Mouse (Mus musculus) limb, embryonic 14.5 days (tissue): ENCODE data around the gene Mars. TPM values are rescaled to one million over a fixed set of nuclear protein-coding genes. Genes with fewer than 3 reads are reported as not detected.

ENCODE experiments used
- ATAC-seq: fragments of 200-750 bp; cut with Nextera tagmentation; 2 replicates; pipeline ENCODE4 v1.8.0; 2017; ENCODE audit warnings: low read depth, moderate number of reproducible peaks, moderate TSS enrichment; ENCODE audit not compliant: low FRiP score
- DNase-seq: peaks from one replicate; pipeline ENCODE4 v3.0.0-alpha.2; 2015; ENCODE audit warnings: low spot score
- H3K27ac ChIP-seq: fragments of 300-500 bp; sonication (generic); replicated peaks from 2 replicates; pipeline ENCODE4 v1.5.1; 2014; ENCODE audit warnings: low read depth, mild to moderate bottlenecking, low read length, moderate library complexity, mixed read lengths
- H3K27me3 ChIP-seq: fragments of 300-500 bp; sonication (generic); 2 replicates; pipeline ENCODE4 v1.6.1; 2014; ENCODE audit warnings: low read length, mixed read lengths; ENCODE audit not compliant: control insufficient read depth, insufficient read depth
- H3K36me3 ChIP-seq: fragments of 300-500 bp; sonication (generic); 2 replicates; pipeline ENCODE4 v1.6.1; 2014; ENCODE audit warnings: mild to moderate bottlenecking, low read length, moderate library complexity, mixed read lengths; ENCODE audit not compliant: control insufficient read depth, insufficient read depth
- H3K4me1 ChIP-seq: fragments of 300-500 bp; sonication (generic); 2 replicates; pipeline ENCODE4 v1.6.1; 2014; ENCODE audit warnings: antibody characterized with exemption, low read length, mixed read lengths; ENCODE audit not compliant: control insufficient read depth, insufficient read depth
- H3K4me2 ChIP-seq: fragments of 300-500 bp; sonication (generic); replicated peaks from 2 replicates; pipeline ENCODE4 v1.6.1; 2014; ENCODE audit warnings: low read depth, mild to moderate bottlenecking, low read length, moderate library complexity; ENCODE audit not compliant: severe bottlenecking
- H3K4me3 ChIP-seq: fragments of 300-500 bp; sonication (generic); replicated peaks from 2 replicates; pipeline ENCODE4 v1.5.1; 2014; ENCODE audit warnings: low read length
- H3K9ac ChIP-seq: fragments of 300-500 bp; sonication (generic); 2 replicates; pipeline ENCODE4 v1.6.1; 2014; ENCODE audit warnings: mild to moderate bottlenecking, low read depth, low read length, moderate library complexity; ENCODE audit not compliant: severe bottlenecking
- H3K9me3 ChIP-seq: fragments of 300-500 bp; sonication (generic); 2 replicates; pipeline ENCODE4 v1.6.1; 2016; ENCODE audit warnings: low read length; ENCODE audit not compliant: control insufficient read depth
- POLR2A ChIP-seq: fragments of 200-500 bp; IDR thresholded peaks from 2 replicates; pipeline ENCODE4 v1.8.0; 2012; ENCODE audit warnings: inconsistent platforms, mild to moderate bottlenecking, moderate library complexity, borderline replicate concordance; ENCODE audit not compliant: insufficient read depth, insufficient read length; ENCODE audit errors: extremely low read depth
- WGBS: fragments of 180-500 bp; shearing (Covaris S2); extraction: QIAGEN DNeasy Blood & Tissue Kit; methylation state at CpG from one replicate; pipeline ENCODE4 v1.1.7; 2014; 5-methylcytosine and 5-hydroxymethylcytosine counted together
- polyA plus RNA-seq, 2 experiments: library from polyadenylated mRNA; depleted of rRNA in 1 of 2; stranded (reverse) in 1 of 2; unstranded in 1 of 2; fragments of >200 nt; fragmentation: Nextera tagmentation in 1 of 2; extraction: Ambion mirVana in 1 of 2; gene quantifications; 2 replicates each; pipeline versions ENCODE4 v1.2.1 to v1.2.3; 2012 to 2014

Mars gene
- polyA plus RNA-seq, 2 experiments: 79.8 to 114 TPM

DNA sequence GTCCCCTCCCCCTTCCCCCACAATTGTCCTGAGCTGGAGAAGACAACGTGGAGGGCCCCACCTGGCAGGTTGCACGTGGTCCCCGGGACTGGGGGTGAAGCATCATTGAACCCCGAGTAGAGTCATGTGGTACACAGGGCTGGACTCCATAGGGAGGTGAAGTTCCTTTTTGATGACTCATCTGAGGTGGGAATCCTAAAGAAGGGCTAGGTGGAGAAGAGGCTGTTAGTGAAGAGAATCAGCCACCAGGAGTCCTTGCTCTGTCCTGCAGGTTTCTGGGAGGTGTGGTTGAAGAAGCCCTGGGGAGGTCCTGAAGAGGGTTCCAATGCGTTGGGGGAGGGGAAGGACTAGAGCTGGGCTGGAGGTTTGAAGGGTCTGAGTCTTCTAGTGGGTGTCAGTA, 25.4 kb upstream of the Mars start:
- Histone ChIP-seq H3K27me3 (no peaks in the 10 kb centered on the region), H3K4me1 (no peaks in the 10 kb centered on the region), H3K27ac (no peak overlapping the region), H3K4me2 (no peak overlapping the region), H3K9me3 (no peaks in the 10 kb centered on the region), H3K36me3 (peaks cover 54% of the 10 kb centered on the region), H3K9ac (no peak overlapping the region), H3K4me3 (no peak overlapping the region)
- DNase-seq (no peak), ATAC-seq (no peak)
- no peak for TF ChIP-seq POLR2A
- 76% methylated on average over 5 of the region's 5 CpGs for whole genome bisulfite sequencing

DNA sequence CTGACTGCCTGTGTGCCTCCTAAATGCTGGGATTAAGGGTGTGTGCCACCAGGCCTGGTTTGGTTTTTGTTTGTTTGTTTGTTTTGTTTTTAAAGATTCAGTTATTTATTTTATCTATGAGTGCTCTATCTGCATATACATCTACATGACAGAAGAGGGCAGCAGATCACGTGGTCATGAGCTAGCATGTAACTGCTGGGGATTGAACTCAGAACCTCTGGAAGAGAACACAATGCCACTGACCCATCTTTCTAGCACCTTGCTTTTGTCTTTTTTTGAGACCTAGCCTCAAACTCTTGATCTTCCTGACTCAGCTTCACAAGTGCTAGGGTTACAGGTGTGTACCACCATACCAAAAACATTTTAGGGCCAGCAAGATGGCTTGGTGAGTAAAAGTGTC, 23.7 kb upstream of the Mars start:
- H3K4me3 ChIP-seq: no peak overlapping the region
- no peaks in the 10 kb centered on the region for H3K27me3 ChIP-seq
- H3K4me2 ChIP-seq: no peak overlapping the region
- WGBS: 83% methylated on average over 1 of the region's 1 CpGs
- no peak for TF ChIP-seq POLR2A
- no peak for DNase-seq
- no peaks in the 10 kb centered on the region for H3K9me3 ChIP-seq
- no peak overlapping the region for H3K9ac ChIP-seq
- H3K4me1 ChIP-seq: no peaks in the 10 kb centered on the region
- no peak overlapping the region for H3K27ac ChIP-seq
- peaks cover 69% of the 10 kb centered on the region for H3K36me3 ChIP-seq
- ATAC-seq: no peak

DNA sequence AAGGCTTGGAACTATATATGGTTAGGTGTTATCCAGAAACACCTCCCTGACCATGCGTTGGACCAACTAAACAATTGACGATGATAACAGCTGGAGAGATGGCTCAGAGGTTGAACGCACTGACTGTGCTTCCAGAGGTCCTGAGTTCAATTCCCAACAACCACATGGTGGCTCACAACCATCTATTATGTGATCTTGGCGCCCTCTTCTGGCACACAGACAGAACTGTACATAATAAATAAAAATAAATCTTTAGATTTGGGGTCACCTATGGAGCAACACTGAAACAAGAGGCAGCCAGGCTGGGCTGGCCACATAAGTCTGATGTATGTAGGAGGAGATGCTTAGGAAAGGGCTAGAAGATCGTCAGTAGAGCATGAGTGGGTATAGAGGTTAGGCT, 21.6 kb upstream of the Mars start:
- Histone ChIP-seq H3K9me3 (no peaks in the 10 kb centered on the region), H3K27ac (no peak overlapping the region), H3K4me3 (no peak overlapping the region), H3K9ac (no peak overlapping the region), H3K4me1 (no peaks in the 10 kb centered on the region), H3K27me3 (no peaks in the 10 kb centered on the region), H3K36me3 (peaks cover 77% of the 10 kb centered on the region), H3K4me2 (no peak overlapping the region)
- no peak for DNase-seq
- no peak for ATAC-seq
- no peak for TF ChIP-seq POLR2A
- WGBS: 71% methylated on average over 5 of the region's 5 CpGs

DNA sequence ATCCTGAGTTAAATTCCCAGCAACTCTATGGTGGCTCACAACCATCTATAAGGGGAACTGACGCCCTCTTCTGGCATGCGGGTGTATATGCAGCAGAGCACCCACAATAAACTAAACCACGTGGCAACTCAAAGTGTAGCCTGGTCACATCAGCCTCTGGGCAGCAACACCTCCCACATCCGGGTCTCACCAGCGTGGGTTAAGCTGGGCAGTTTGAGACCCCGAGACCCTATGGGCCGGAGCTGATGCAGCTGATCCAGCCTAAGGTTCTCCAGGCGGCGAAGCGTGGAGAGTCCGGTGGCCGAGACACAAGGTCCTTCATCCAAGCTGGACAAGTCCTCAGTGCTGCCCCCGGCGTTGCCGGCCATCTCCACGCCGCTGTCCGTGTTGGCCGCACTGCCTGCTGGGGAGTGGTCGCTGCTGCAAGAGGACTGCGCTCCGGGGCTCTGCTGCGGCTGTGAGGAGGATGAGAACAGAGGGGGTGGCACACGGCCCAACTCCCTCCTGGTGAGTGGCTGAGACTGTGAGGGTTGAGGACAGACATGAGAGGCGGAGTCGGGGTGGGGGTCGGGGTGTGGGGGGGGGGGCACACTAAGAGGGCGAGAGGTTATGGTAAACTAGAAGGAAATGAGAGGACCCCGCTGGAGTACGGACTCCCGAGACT, 20.8 kb upstream of the Mars start:
- peaks cover 71% of the 10 kb centered on the region for H3K36me3 ChIP-seq
- ATAC-seq (no peak), DNase-seq (no peak)
- no peak overlapping the region for H3K9ac ChIP-seq
- H3K4me1 ChIP-seq: no peaks in the 10 kb centered on the region
- no peak overlapping the region for H3K4me3 ChIP-seq
- TF ChIP-seq POLR2A: no peak
- H3K27me3 ChIP-seq: peaks cover 6% of the 10 kb centered on the region; the same call in 1 of the 2 replicates
- H3K9me3 ChIP-seq: no peaks in the 10 kb centered on the region
- 45% methylated on average over 31 of the region's 31 CpGs for WGBS
- no peak overlapping the region for H3K27ac ChIP-seq
- no peak overlapping the region; the same call in 1 of the 2 replicates for H3K4me2 ChIP-seq

DNA sequence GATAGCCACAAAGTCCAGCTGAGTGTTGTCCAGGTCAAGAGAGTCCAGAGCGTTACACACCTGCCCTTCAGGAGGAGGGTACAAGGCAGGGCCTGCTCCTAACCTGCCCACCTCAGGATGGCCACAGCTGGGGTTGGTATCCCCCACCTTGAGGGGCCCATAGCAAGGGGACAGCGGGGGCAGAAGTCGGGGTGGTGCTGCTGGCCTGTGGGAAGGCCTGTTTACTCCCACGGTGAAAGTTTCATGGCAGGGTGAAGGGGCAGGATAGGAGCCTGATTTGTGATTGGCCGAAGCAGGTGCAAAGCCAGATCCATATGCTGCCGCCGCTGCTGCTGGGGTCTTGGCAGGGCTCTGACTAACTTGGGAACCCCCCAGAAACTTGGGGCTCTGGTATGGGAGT, 18.6 kb upstream of the Mars start:
- Histone ChIP-seq H3K4me1 (peaks cover 8% of the 10 kb centered on the region; the same call in 1 of the 2 replicates), H3K36me3 (peaks cover 50% of the 10 kb centered on the region), H3K4me2 (no peak overlapping the region), H3K4me3 (no peak overlapping the region), H3K27me3 (peaks cover 23% of the 10 kb centered on the region), H3K27ac (no peak overlapping the region), H3K9ac (no peak overlapping the region), H3K9me3 (no peaks in the 10 kb centered on the region)
- no peak for ATAC-seq
- DNase-seq: no peak
- TF ChIP-seq POLR2A: no peak
- WGBS: 77% methylated on average over 7 of the region's 7 CpGs
